Mouse (Mus musculus) midbrain, embryonic 11.5 days (tissue): ENCODE measurements around the gene Shf. TPM values are rescaled to one million over a fixed set of nuclear protein-coding genes. Genes with fewer than 3 reads are reported as not detected.

Source experiments
- ATAC-seq: fragments of 200-750 bp; cut with Nextera tagmentation; 2 replicates; pipeline ENCODE4 v1.8.0; 2017; ENCODE audit warnings: moderate TSS enrichment, moderate library complexity; ENCODE audit not compliant: low FRiP score
- DNase-seq: peaks from one replicate; pipeline ENCODE4 v3.0.0; 2015; ENCODE audit warnings: low spot score; ENCODE audit errors: missing footprints
- H3K27ac ChIP-seq: fragments of 300-500 bp; sonication (generic); 2 replicates; pipeline ENCODE4 v1.5.1; 2014; ENCODE audit warnings: low read depth, low read length
- H3K27me3 ChIP-seq: fragments of 300-500 bp; sonication (generic); 2 replicates; pipeline ENCODE4 v1.6.1; 2014; ENCODE audit warnings: mild to moderate bottlenecking, low read length, moderate library complexity, mixed read lengths; ENCODE audit not compliant: control insufficient read depth, insufficient read depth
- H3K36me3 ChIP-seq: fragments of 300-500 bp; sonication (generic); 2 replicates; pipeline ENCODE4 v1.6.1; 2014; ENCODE audit warnings: mild to moderate bottlenecking, low read length, moderate library complexity, mixed read lengths; ENCODE audit not compliant: control insufficient read depth, insufficient read depth
- H3K4me1 ChIP-seq: fragments of 300-500 bp; sonication (generic); 2 replicates; pipeline ENCODE4 v1.6.1; 2014; ENCODE audit warnings: low read length; ENCODE audit not compliant: control insufficient read depth, insufficient read depth
- H3K4me2 ChIP-seq: fragments of 300-500 bp; sonication (generic); 2 replicates; pipeline ENCODE4 v1.6.1; 2014; ENCODE audit warnings: mild to moderate bottlenecking, moderate library complexity
- H3K4me3 ChIP-seq: fragments of 300-500 bp; sonication (generic); 2 replicates; pipeline ENCODE4 v1.5.1; 2014; ENCODE audit warnings: low read depth, low read length
- H3K9ac ChIP-seq: fragments of 300-500 bp; sonication (generic); 2 replicates; pipeline ENCODE4 v1.6.1; 2014; ENCODE audit warnings: low read length
- H3K9me3 ChIP-seq: fragments of 300-500 bp; sonication (generic); 2 replicates; pipeline ENCODE4 v1.6.1; 2016; ENCODE audit warnings: low read length; ENCODE audit not compliant: control insufficient read depth
- WGBS: fragments of 180-500 bp; shearing (Covaris S2); extraction: QIAGEN DNeasy Blood & Tissue Kit; methylation state at CpG from one replicate; pipeline ENCODE4 v1.1.7; 2014; 5-methylcytosine and 5-hydroxymethylcytosine counted together
- polyA plus RNA-seq: library from polyadenylated mRNA; unstranded; fragments of >200 nt; fragmentation: Nextera tagmentation; extraction: Ambion mirVana; gene quantifications from 2 replicates; pipeline ENCODE4 v1.2.1, GENCODE M21; 2014

The Shf gene
- polyA plus RNA-seq, 1 experiment from 2014 or later: 9.2 TPM

GRCm38 (mm10) chr2:122354191-122354929, 14.6 kb downstream of the Shf start:
- peak overlapping the region; percentile 27; the same call in 1 of the 2 replicates for H3K27ac ChIP-seq
- H3K9me3 ChIP-seq: no peaks in the 10 kb centered on the region
- ATAC-seq (no peak; the same call in 1 of the 2 replicates), DNase-seq (no peak)
- H3K4me3 ChIP-seq: no peak overlapping the region
- peaks cover 6% of the 10 kb centered on the region; the same call in 1 of the 2 replicates for H3K36me3 ChIP-seq
- peaks cover 14% of the 10 kb centered on the region for H3K4me1 ChIP-seq
- no peak overlapping the region for H3K4me2 ChIP-seq
- H3K27me3 ChIP-seq: no peaks in the 10 kb centered on the region
- WGBS: 60% methylated on average over 12 of the region's 12 CpGs
- H3K9ac ChIP-seq: peak overlapping the region; percentile 3; the same call in 1 of the 2 replicates

- Histone ChIP-seq H3K4me2 (no peak overlapping the region), H3K9ac (no peak overlapping the region), H3K4me3 (no peak overlapping the region), H3K36me3 (peaks cover 6% of the 10 kb centered on the region; the same call in 1 of the 2 replicates), H3K27ac (peak overlapping the region; percentile 27; the same call in 1 of the 2 replicates), H3K4me1 (peaks cover 16% of the 10 kb centered on the region), H3K27me3 (no peaks in the 10 kb centered on the region), H3K9me3 (no peaks in the 10 kb centered on the region)
- 88% methylated on average over 8 of the region's 8 CpGs for WGBS
- DNase-seq: no peak
- no peak for ATAC-seq
These were observed 15.2 kb downstream of the Shf start for GRCm38 (mm10) chr2:122353765-122354164.

GRCm38 (mm10) chr2:122352992-122353391, 16.0 kb downstream of the Shf start:
- Histone ChIP-seq H3K27ac (no peak overlapping the region), H3K36me3 (peaks cover 6% of the 10 kb centered on the region; the same call in 1 of the 2 replicates), H3K4me3 (no peak overlapping the region), H3K4me2 (no peak overlapping the region), H3K27me3 (no peaks in the 10 kb centered on the region), H3K4me1 (peaks cover 19% of the 10 kb centered on the region), H3K9me3 (no peaks in the 10 kb centered on the region), H3K9ac (no peak overlapping the region)
- no peak for DNase-seq
- 87% methylated on average over 6 of the region's 6 CpGs for WGBS
- ATAC-seq: no peak

GRCm38 (mm10) chr2:122351931-122352329, 17.0 kb downstream of the Shf start:
- H3K36me3 ChIP-seq: peaks cover 2% of the 10 kb centered on the region; the same call in 1 of the 2 replicates
- H3K9ac ChIP-seq: peak overlapping the region; percentile 5; the same call in 1 of the 2 replicates
- no peaks in the 10 kb centered on the region for H3K9me3 ChIP-seq
- WGBS: 54% methylated on average over 4 of the region's 4 CpGs
- ATAC-seq (no peak), DNase-seq (no peak)
- H3K27ac ChIP-seq: peak overlapping the region; percentile 27; the same call in 1 of the 2 replicates
- H3K4me1 ChIP-seq: peaks cover 22% of the 10 kb centered on the region
- no peak overlapping the region for H3K4me3 ChIP-seq
- no peaks in the 10 kb centered on the region for H3K27me3 ChIP-seq
- H3K4me2 ChIP-seq: no peak overlapping the region

GRCm38 (mm10) chr2:122351156-122351930, 17.6 kb downstream of the Shf start:
- Histone ChIP-seq H3K27ac (peak overlapping the region; percentile 25; the same call in 1 of the 2 replicates), H3K9me3 (no peaks in the 10 kb centered on the region), H3K4me1 (peaks cover 22% of the 10 kb centered on the region), H3K4me3 (no peak overlapping the region), H3K27me3 (no peaks in the 10 kb centered on the region), H3K36me3 (no peaks in the 10 kb centered on the region), H3K9ac (no peak overlapping the region), H3K4me2 (no peak overlapping the region)
- ATAC-seq (no peak), DNase-seq (no peak)
- 84% methylated on average over 5 of the region's 5 CpGs for WGBS

GRCm38 (mm10) chr2:122349136-122349785, 19.7 kb downstream of the Shf start:
- 8% methylated on average over 14 of the region's 14 CpGs for WGBS
- Histone ChIP-seq H3K9ac (peak overlapping the region; percentile 96), H3K36me3 (no peaks in the 10 kb centered on the region), H3K4me2 (peak overlapping the region; percentile 64), H3K9me3 (no peaks in the 10 kb centered on the region), H3K27ac (peak overlapping the region; percentile 98), H3K4me1 (peaks cover 22% of the 10 kb centered on the region), H3K4me3 (peak overlapping the region; percentile 55), H3K27me3 (no peaks in the 10 kb centered on the region)
- DNase-seq: peak; percentile 95
- peak; percentile 55 for ATAC-seq

GRCm38 (mm10) chr2:122348531-122349131, 20.3 kb downstream of the Shf start:
- Histone ChIP-seq H3K9ac (peak overlapping the region; percentile 96), H3K9me3 (no peaks in the 10 kb centered on the region), H3K27ac (peak overlapping the region; percentile 98), H3K4me1 (peaks cover 22% of the 10 kb centered on the region), H3K4me3 (peak overlapping the region; percentile 55), H3K36me3 (no peaks in the 10 kb centered on the region), H3K4me2 (peak overlapping the region; percentile 64), H3K27me3 (no peaks in the 10 kb centered on the region)
- under 1% methylated on average over 47 of the region's 63 CpGs for WGBS
- peak; percentile 99 for DNase-seq
- peak; percentile 89 for ATAC-seq

GRCm38 (mm10) chr2:122347257-122347656, 21.7 kb downstream of the Shf start:
- H3K27me3 ChIP-seq: no peaks in the 10 kb centered on the region
- H3K4me2 ChIP-seq: no peak overlapping the region
- no peak for DNase-seq
- no peaks in the 10 kb centered on the region for H3K36me3 ChIP-seq
- H3K9me3 ChIP-seq: no peaks in the 10 kb centered on the region
- WGBS: 86% methylated on average over 3 of the region's 3 CpGs
- no peak for ATAC-seq
- no peak overlapping the region for H3K4me3 ChIP-seq
- no peak overlapping the region for H3K9ac ChIP-seq
- H3K27ac ChIP-seq: no peak overlapping the region
- peaks cover 20% of the 10 kb centered on the region for H3K4me1 ChIP-seq
